Mouse (Mus musculus) limb, embryonic 10.5 days (tissue): ENCODE data around the gene Suds3. TPM values are rescaled to one million over a fixed set of nuclear protein-coding genes. Genes with fewer than 3 reads are reported as not detected.

Experiments
- DNase-seq: peaks from one replicate; pipeline ENCODE4 v3.0.0-alpha.2; 2017; ENCODE audit warnings: low spot score
- H3K27ac ChIP-seq: fragments of 300-500 bp; sonication (generic); 2 replicates; pipeline ENCODE4 v1.5.1; 2016; ENCODE audit warnings: mild to moderate bottlenecking
- H3K27me3 ChIP-seq: fragments of 300-500 bp; sonication (generic); 2 replicates; pipeline ENCODE4 v1.6.1; 2016; ENCODE audit warnings: low read depth, mild to moderate bottlenecking; ENCODE audit not compliant: poor library complexity, severe bottlenecking
- H3K36me3 ChIP-seq: fragments of 300-500 bp; sonication (generic); 2 replicates; pipeline ENCODE4 v1.6.1; 2016; ENCODE audit warnings: mild to moderate bottlenecking, moderate library complexity
- H3K4me1 ChIP-seq: fragments of 300-500 bp; sonication (generic); 2 replicates; pipeline ENCODE4 v1.6.1; 2016
- H3K4me3 ChIP-seq: fragments of 300-500 bp; sonication (generic); 2 replicates; pipeline ENCODE4 v1.5.1; 2016; ENCODE audit warnings: mild to moderate bottlenecking, moderate library complexity
- H3K9me3 ChIP-seq: fragments of 300-500 bp; sonication (generic); replicated peaks from 2 replicates; pipeline ENCODE4 v1.6.1; 2016; ENCODE audit warnings: mild to moderate bottlenecking
- WGBS: fragments of 180-500 bp; shearing (Covaris S2); methylation state at CpG from one replicate; pipeline ENCODE4 v1.1.7; 2016; 5-methylcytosine and 5-hydroxymethylcytosine counted together
- polyA plus RNA-seq: library from polyadenylated mRNA; unstranded; fragments of >200 nt; fragmentation: Nextera tagmentation; extraction: Ambion mirVana; gene quantifications from 2 replicates; pipeline ENCODE4 v1.2.1, GENCODE M21; 2016

Suds3 gene
- polyA plus RNA-seq, 1 experiment from 2014 or later: 80.9 TPM

GRCm38 (mm10) chr5:117147187-117148095 lies 31.5 kb upstream of the Suds3 start:
- no peak for DNase-seq
- no peak overlapping the region for H3K27ac ChIP-seq
- no peaks in the 10 kb centered on the region for H3K4me1 ChIP-seq
- WGBS: 92% methylated on average over 16 of the region's 16 CpGs
- H3K4me3 ChIP-seq: no peak overlapping the region
- H3K36me3 ChIP-seq: no peaks in the 10 kb centered on the region
- H3K27me3 ChIP-seq: no peaks in the 10 kb centered on the region
- no peaks in the 10 kb centered on the region for H3K9me3 ChIP-seq

- Histone ChIP-seq H3K27ac (no peak overlapping the region), H3K4me1 (no peaks in the 10 kb centered on the region), H3K27me3 (no peaks in the 10 kb centered on the region), H3K9me3 (no peaks in the 10 kb centered on the region), H3K4me3 (no peak overlapping the region), H3K36me3 (no peaks in the 10 kb centered on the region)
- no peak for DNase-seq
These were observed 30.3 kb upstream of the Suds3 start for GRCm38 (mm10) chr5:117146165-117146564.

GRCm38 (mm10) chr5:117143721-117144135 lies 27.8 kb upstream of the Suds3 start:
- DNase-seq: no peak
- 61% methylated on average over 9 of the region's 9 CpGs for WGBS
- H3K36me3 ChIP-seq: no peaks in the 10 kb centered on the region
- peaks cover 8% of the 10 kb centered on the region for H3K4me1 ChIP-seq
- H3K27me3 ChIP-seq: no peaks in the 10 kb centered on the region
- no peak overlapping the region for H3K4me3 ChIP-seq
- H3K27ac ChIP-seq: no peak overlapping the region
- no peaks in the 10 kb centered on the region for H3K9me3 ChIP-seq

- Histone ChIP-seq H3K9me3 (no peaks in the 10 kb centered on the region), H3K27ac (no peak overlapping the region), H3K36me3 (no peaks in the 10 kb centered on the region), H3K27me3 (no peaks in the 10 kb centered on the region), H3K4me3 (no peak overlapping the region), H3K4me1 (peaks cover 25% of the 10 kb centered on the region)
- WGBS: 72% methylated on average over 7 of the region's 7 CpGs
- DNase-seq: no peak
These were observed 24.5 kb upstream of the Suds3 start for GRCm38 (mm10) chr5:117140374-117140773.

- DNase-seq: no peak
- H3K36me3 ChIP-seq: no peaks in the 10 kb centered on the region
- H3K27ac ChIP-seq: no peak overlapping the region
- peaks cover 31% of the 10 kb centered on the region for H3K4me1 ChIP-seq
- 77% methylated on average over 8 of the region's 8 CpGs for WGBS
- H3K9me3 ChIP-seq: no peaks in the 10 kb centered on the region
- no peaks in the 10 kb centered on the region for H3K27me3 ChIP-seq
- H3K4me3 ChIP-seq: no peak overlapping the region
These were observed 23.9 kb upstream of the Suds3 start for GRCm38 (mm10) chr5:117139822-117140221.

- H3K27me3 ChIP-seq: no peaks in the 10 kb centered on the region
- H3K4me3 ChIP-seq: no peak overlapping the region
- no peak overlapping the region for H3K27ac ChIP-seq
- no peaks in the 10 kb centered on the region for H3K36me3 ChIP-seq
- DNase-seq: no peak
- peaks cover 36% of the 10 kb centered on the region for H3K4me1 ChIP-seq
- H3K9me3 ChIP-seq: no peaks in the 10 kb centered on the region
- WGBS: 79% methylated on average over 11 of the region's 11 CpGs
These were observed 22.5 kb upstream of the Suds3 start for GRCm38 (mm10) chr5:117138295-117138988.

GRCm38 (mm10) chr5:117137594-117137993 lies 21.7 kb upstream of the Suds3 start:
- Histone ChIP-seq H3K27me3 (no peaks in the 10 kb centered on the region), H3K36me3 (no peaks in the 10 kb centered on the region), H3K9me3 (no peaks in the 10 kb centered on the region), H3K4me3 (no peak overlapping the region), H3K27ac (no peak overlapping the region), H3K4me1 (peaks cover 36% of the 10 kb centered on the region)
- DNase-seq: no peak
- 83% methylated on average over 8 of the region's 8 CpGs for WGBS

GRCm38 (mm10) chr5:117137011-117137410 lies 21.1 kb upstream of the Suds3 start:
- WGBS: 45% methylated on average over 10 of the region's 10 CpGs
- no peak for DNase-seq

GRCm38 (mm10) chr5:117136570-117136969 lies 20.7 kb upstream of the Suds3 start:
- no peaks in the 10 kb centered on the region for H3K27me3 ChIP-seq
- H3K4me1 ChIP-seq: peaks cover 36% of the 10 kb centered on the region
- no peak for DNase-seq
- WGBS: 80% methylated on average over 5 of the region's 5 CpGs
- no peak overlapping the region for H3K27ac ChIP-seq
- H3K4me3 ChIP-seq: no peak overlapping the region
- no peaks in the 10 kb centered on the region for H3K9me3 ChIP-seq
- no peaks in the 10 kb centered on the region for H3K36me3 ChIP-seq

More at GRCm38 (mm10) chr5:117137011-117137410, 21.1 kb upstream of the Suds3 start:
- no peaks in the 10 kb centered on the region for H3K36me3 ChIP-seq
- 0 out of 2 replicates have a peak overlapping the region, but pooled peaks have one; percentile 10 for H3K27ac ChIP-seq
- no peaks in the 10 kb centered on the region for H3K9me3 ChIP-seq
- H3K27me3 ChIP-seq: no peaks in the 10 kb centered on the region
- H3K4me1 ChIP-seq: peaks cover 36% of the 10 kb centered on the region
- no peak overlapping the region for H3K4me3 ChIP-seq

- DNase-seq: peak; percentile 55
- no peaks in the 10 kb centered on the region for H3K9me3 ChIP-seq
- no peaks in the 10 kb centered on the region for H3K36me3 ChIP-seq
- no peaks in the 10 kb centered on the region for H3K27me3 ChIP-seq
- H3K4me3 ChIP-seq: peak overlapping the region; percentile 19
- 10% methylated on average over 9 of the region's 9 CpGs for WGBS
- H3K27ac ChIP-seq: peak overlapping the region; percentile 70
- H3K4me1 ChIP-seq: peaks cover 36% of the 10 kb centered on the region
These were observed 20.0 kb upstream of the Suds3 start for GRCm38 (mm10) chr5:117135869-117136268.

- H3K36me3 ChIP-seq: no peaks in the 10 kb centered on the region
- H3K27ac ChIP-seq: peak overlapping the region; percentile 70
- H3K27me3 ChIP-seq: no peaks in the 10 kb centered on the region
- 71% methylated on average over 3 of the region's 3 CpGs for WGBS
- peaks cover 28% of the 10 kb centered on the region for H3K4me1 ChIP-seq
- H3K4me3 ChIP-seq: peak overlapping the region; percentile 19; the same call in 1 of the 2 replicates
- no peaks in the 10 kb centered on the region for H3K9me3 ChIP-seq
- no peak for DNase-seq
These were observed 19.1 kb upstream of the Suds3 start for GRCm38 (mm10) chr5:117134889-117135456.

- DNase-seq: no peak
- H3K36me3 ChIP-seq: no peaks in the 10 kb centered on the region
- no peaks in the 10 kb centered on the region for H3K9me3 ChIP-seq
- 76% methylated on average over 19 of the region's 19 CpGs for WGBS
- no peaks in the 10 kb centered on the region for H3K27me3 ChIP-seq
- H3K4me3 ChIP-seq: no peak overlapping the region
- peaks cover 28% of the 10 kb centered on the region for H3K4me1 ChIP-seq
- H3K27ac ChIP-seq: 0 out of 2 replicates have a peak overlapping the region, but pooled peaks have one; percentile 4
These were observed 18.4 kb upstream of the Suds3 start for GRCm38 (mm10) chr5:117134066-117134888.
